7 mouse cellular contexts compared by ENCODE assay signal in genomic region chr19:4283653-4284052, GRCm38 (mm10). TPM values are rescaled to one million over a fixed set of nuclear protein-coding genes. Genes with fewer than 3 reads are reported as not detected.
DNase-seq lines count a peak whose midpoint lies in the region; ATAC-seq and TF ChIP-seq lines count a peak whose summit lies in the region.

No protein-coding gene starts in this region.

- H3K27me3 ChIP-seq in forebrain, embryonic 16.5 days (replicated peaks; ENCODE audit: control insufficient read depth, insufficient read depth, low read length), result no peaks in the 10 kb centered on the region
- no peaks in the 10 kb centered on the region for H3K27me3 ChIP-seq in liver, embryonic 14.5 days (ENCODE audit: control insufficient read depth, insufficient read depth, low read length)

- peak; percentile 24 for DNase-seq in thymus, postnatal 14 days
- no peak for DNase-seq in thymus, postnatal 4 days
- DNase-seq in liver, embryonic 14.5 days (ENCODE audit: low read depth in 3 of 3, low spot score in 3 of 3), result no peak
- DNase-seq in retina, postnatal 1 day, result no peak
- no peak for DNase-seq in adrenal gland, postnatal 36 days
- DNase-seq in left cerebral cortex, adult 9 months (ENCODE audit: low spot score in 2 of 2), result no peak

- H3K36me3 ChIP-seq in forebrain, embryonic 16.5 days (ENCODE audit: control insufficient read depth, insufficient read depth), result peaks cover 20% of the 10 kb centered on the region; the same call in 1 of the 2 replicates
- peaks cover 3% of the 10 kb centered on the region for H3K36me3 ChIP-seq in liver, embryonic 14.5 days (replicated peaks; ENCODE audit: control insufficient read depth, insufficient read depth, low read depth)

- H3K4me3 ChIP-seq in forebrain, embryonic 16.5 days (replicated peaks; ENCODE audit: low read length), result peak overlapping the region; percentile 68
- no peak overlapping the region for H3K4me3 ChIP-seq in liver, embryonic 14.5 days (ENCODE audit: insufficient read depth in 1 of 2, low read depth in 2 of 2, low read length in 2 of 2)

- ATAC-seq in forebrain, embryonic 16.5 days, result no peak
- no peak for ATAC-seq in liver, embryonic 14.5 days (ENCODE audit: insufficient read depth)

- peaks cover 3% of the 10 kb centered on the region; the same call in 1 of the 2 replicates for H3K9me3 ChIP-seq in forebrain, embryonic 16.5 days (ENCODE audit: control insufficient read depth, low read length)
- no peaks in the 10 kb centered on the region for H3K9me3 ChIP-seq in liver, embryonic 14.5 days (ENCODE audit: control insufficient read depth, low read length)

- peaks cover 10% of the 10 kb centered on the region for H3K4me1 ChIP-seq in forebrain, embryonic 16.5 days (replicated peaks; ENCODE audit: control insufficient read depth, insufficient read depth, low read length)
- peaks cover 0 to 6% of the 10 kb centered on the region in 2 experiments; a peak in 1 of 4 replicates for H3K4me1 ChIP-seq in liver, embryonic 14.5 days (replicated peaks; ENCODE audit: control insufficient read depth in 2 of 2, insufficient read depth in 2 of 2, low read length in 1 of 2)

- H3K27ac ChIP-seq in forebrain, embryonic 16.5 days (ENCODE audit: low read length), result no peak overlapping the region
- no peak overlapping the region for H3K27ac ChIP-seq in liver, embryonic 14.5 days

- TF ChIP-seq CTCF in liver, embryonic 14.5 days (IDR thresholded peaks at IDR 0.05; ENCODE audit: low read depth), result no peak

- TF ChIP-seq EP300 in liver, embryonic 14.5 days (IDR thresholded peaks at IDR 0.05; ENCODE audit: low read depth), result no peak

- peak overlapping the region; percentile 73 for H3K4me2 ChIP-seq in forebrain, embryonic 16.5 days (ENCODE audit: low read length)
- H3K4me2 ChIP-seq in liver, embryonic 14.5 days (ENCODE audit: low read depth), result peak overlapping the region; percentile 66

- no peak overlapping the region for H3K9ac ChIP-seq in forebrain, embryonic 16.5 days (replicated peaks; ENCODE audit: low read depth, low read length)
- H3K9ac ChIP-seq in liver, embryonic 14.5 days (replicated peaks), result no peak overlapping the region

- WGBS in forebrain, embryonic 16.5 days, result 50% methylated on average over 7 of the region's 7 CpGs
- 22% methylated on average over 7 of the region's 7 CpGs for WGBS in liver, embryonic 14.5 days (ENCODE audit: insufficient replicate concordance)

RNA-seq across cellular contexts. Expression of gene Ankrd13d, which starts 0.7 kb away (rescaled TPM):
- 24.0 and 38.6 TPM in 2 replicates for polyA plus RNA-seq in forebrain, embryonic 16.5 days (2015; fragmentation: Nextera tagmentation; extraction: Ambion mirVana)
- polyA plus RNA-seq in liver, embryonic 14.5 days (2012; rRNA removed), result 0.93 and 1.3 TPM in 2 replicates
- polyA plus RNA-seq in liver, embryonic 14.5 days (2014; fragmentation: Nextera tagmentation; extraction: Ambion mirVana), result 0.45 and 0.66 TPM in 2 replicates
- 1 to 10 TPM; 2.4 to 2.8 TPM for total RNA-seq in adrenal gland, postnatal 36 days (2021)

RNA-seq across cellular contexts. Expression of gene Ssh3, which starts 14.7 kb away (rescaled TPM):
- 7.2 and 11.8 TPM in 2 replicates for polyA plus RNA-seq in forebrain, embryonic 16.5 days (2015; fragmentation: Nextera tagmentation; extraction: Ambion mirVana)
- polyA plus RNA-seq in liver, embryonic 14.5 days (2012; rRNA removed), result 2.8 and 3.5 TPM in 2 replicates
- 1.3 and 1.4 TPM in 2 replicates for polyA plus RNA-seq in liver, embryonic 14.5 days (2014; fragmentation: Nextera tagmentation; extraction: Ambion mirVana)
- 10 to 100 TPM; 28.1 to 30.1 TPM for total RNA-seq in adrenal gland, postnatal 36 days (2021)

RNA-seq across cellular contexts. Expression of gene Grk2, which starts 22.4 kb away (rescaled TPM):
- 20.6 and 28.1 TPM in 2 replicates for polyA plus RNA-seq in forebrain, embryonic 16.5 days (2015; fragmentation: Nextera tagmentation; extraction: Ambion mirVana)
- 23.9 and 26.0 TPM in 2 replicates for polyA plus RNA-seq in liver, embryonic 14.5 days (2012; rRNA removed)
- polyA plus RNA-seq in liver, embryonic 14.5 days (2014; fragmentation: Nextera tagmentation; extraction: Ambion mirVana), result 9.4 and 10.8 TPM in 2 replicates
- 10 to 100 TPM; 48.1 to 53.1 TPM for total RNA-seq in adrenal gland, postnatal 36 days (2021)

RNA-seq across cellular contexts. Expression of gene Pold4, which starts 52.0 kb away (rescaled TPM):
- 19.6 and 21.9 TPM in 2 replicates for polyA plus RNA-seq in forebrain, embryonic 16.5 days (2015; fragmentation: Nextera tagmentation; extraction: Ambion mirVana)
- 15.2 and 15.9 TPM in 2 replicates for polyA plus RNA-seq in liver, embryonic 14.5 days (2012; rRNA removed)
- 12.9 and 13.1 TPM in 2 replicates for polyA plus RNA-seq in liver, embryonic 14.5 days (2014; fragmentation: Nextera tagmentation; extraction: Ambion mirVana)
- 10 to 100 TPM; 50.2 to 54.4 TPM for total RNA-seq in adrenal gland, postnatal 36 days (2021)

Comparison
In these comparisons a context has a peak if more than half of its experiments do, and no peak if none do; other contexts are left out.
1. RNA of gene Ankrd13d, which starts 0.7 kb away (polyA plus RNA-seq): 24.0 to 38.6 TPM in forebrain, embryonic 16.5 days; 0.45 to 1.3 TPM in liver, embryonic 14.5 days; every median in the first group is over 10 times any median in the second.